Mouse (Mus musculus) inflammation-experienced regulatory T-cells, adult 6 months (primary cell): ENCODE measurements around the gene Sbpl. TPM values are rescaled to one million over a fixed set of nuclear protein-coding genes. Genes with fewer than 3 reads are reported as not detected.
A peak's percentile ranks its signal among the peaks of the same experiment; 100 is the strongest.
"Not testable (repeated sequence)": the region's sequence is repeated elsewhere in the genome, so short reads cannot be mapped to it uniquely, and the experiment has no call there.

Source experiments
- ATAC-seq: one replicate; pipeline ENCODE4 v1.8.0; 2017
- polyA plus RNA-seq, 3 experiments: library from polyadenylated mRNA; unstranded; fragments of 100-300 nt; shearing (Covaris generic); gene quantifications; one replicate each; pipeline ENCODE4 v1.2.1; 2017

Gene Sbpl
- polyA plus RNA-seq, 3 experiments from 2014 or later, result not detected

- ATAC-seq, result peak; percentile 85
Observed at GRCm38 (mm10) chr17:23960084-23960738, 5.1 kb upstream of the Sbpl start.

DNA sequence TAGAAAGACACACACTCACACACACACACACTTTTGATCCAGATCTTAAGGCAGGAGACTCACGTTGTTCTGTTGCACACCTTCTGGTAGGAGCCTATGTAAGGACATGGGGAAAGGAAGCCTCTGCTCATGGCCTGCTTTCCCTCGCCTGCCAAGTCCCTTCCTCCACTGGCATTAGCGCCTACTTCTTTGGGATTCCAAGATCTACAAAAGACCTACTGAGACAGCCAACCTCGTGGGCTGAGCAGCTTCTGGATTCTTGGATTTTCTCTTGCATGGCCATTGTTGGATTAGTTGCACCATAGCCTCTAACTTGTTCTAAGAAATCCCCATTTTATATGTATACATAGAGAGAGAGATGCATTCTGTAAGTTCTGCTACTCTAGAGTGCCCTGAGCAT, 4.2 kb downstream of the Sbpl start:
- not testable (repeated sequence) for ATAC-seq

DNA sequence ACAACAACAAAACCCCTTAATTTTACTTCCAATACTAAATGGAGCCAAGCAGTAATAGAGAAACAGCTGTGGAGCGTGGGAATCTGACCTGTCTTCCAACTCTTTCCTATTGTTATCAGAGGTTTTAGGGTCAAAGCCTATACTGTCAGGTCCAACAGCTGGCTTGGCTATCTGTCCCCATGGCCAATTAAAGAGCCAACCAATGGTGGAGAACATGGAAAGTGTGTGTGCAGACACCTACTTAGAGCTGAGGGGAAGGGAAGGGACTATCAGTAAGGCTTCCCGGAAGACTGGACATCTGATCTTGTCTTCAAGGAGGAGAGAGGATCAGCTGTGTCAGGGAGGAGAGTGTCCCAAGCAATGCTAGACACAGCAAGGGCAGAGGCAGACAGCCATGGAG, 6.0 kb downstream of the Sbpl start:
- ATAC-seq, result no peak

DNA sequence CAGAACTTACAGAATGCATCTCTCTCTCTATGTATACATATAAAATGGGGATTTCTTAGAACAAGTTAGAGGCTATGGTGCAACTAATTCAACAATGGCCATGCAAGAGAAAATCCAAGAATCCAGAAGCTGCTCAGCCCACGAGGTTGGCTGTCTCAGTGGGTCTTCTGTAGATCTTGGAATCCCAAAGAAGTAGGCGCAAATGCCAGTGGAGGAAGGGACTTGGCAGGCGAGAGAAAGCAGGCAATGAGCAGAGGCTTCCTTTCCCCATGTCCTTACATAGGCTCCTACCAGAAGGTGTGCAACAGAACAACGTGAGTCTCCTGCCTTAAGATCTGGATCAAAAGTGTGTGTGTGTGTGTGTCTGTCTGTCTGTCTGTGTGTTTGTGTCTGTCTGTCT, 7.6 kb downstream of the Sbpl start:
- not testable (repeated sequence) for ATAC-seq

DNA sequence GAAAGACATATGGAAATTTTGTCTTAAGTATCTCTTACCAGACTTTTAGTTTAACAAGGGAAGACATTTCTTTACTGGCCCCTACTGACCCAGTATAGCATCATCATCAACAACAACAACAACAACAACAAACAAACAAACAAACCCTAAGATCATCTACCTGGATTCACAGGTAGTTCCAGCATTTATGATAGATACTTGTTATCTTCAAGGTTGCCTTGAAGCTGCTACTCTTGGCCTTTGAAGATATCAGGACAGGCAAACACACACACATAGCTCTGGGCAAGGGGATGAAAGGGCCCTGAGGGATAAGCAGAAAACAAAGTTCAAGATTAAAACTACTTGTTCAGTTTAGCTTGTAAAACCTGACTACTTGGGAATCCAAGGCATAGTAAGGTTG, 13.7 kb downstream of the Sbpl start, which contains the start of gene Sbp:
TSS of gene Sbp (plus strand) at position 301 of the 400 bp plus-strand sequence.
- no peak for ATAC-seq

GRCm38 (mm10) chr17:23931157-23931556, 23.9 kb downstream of the Sbpl start:
- ATAC-seq, result no peak

DNA sequence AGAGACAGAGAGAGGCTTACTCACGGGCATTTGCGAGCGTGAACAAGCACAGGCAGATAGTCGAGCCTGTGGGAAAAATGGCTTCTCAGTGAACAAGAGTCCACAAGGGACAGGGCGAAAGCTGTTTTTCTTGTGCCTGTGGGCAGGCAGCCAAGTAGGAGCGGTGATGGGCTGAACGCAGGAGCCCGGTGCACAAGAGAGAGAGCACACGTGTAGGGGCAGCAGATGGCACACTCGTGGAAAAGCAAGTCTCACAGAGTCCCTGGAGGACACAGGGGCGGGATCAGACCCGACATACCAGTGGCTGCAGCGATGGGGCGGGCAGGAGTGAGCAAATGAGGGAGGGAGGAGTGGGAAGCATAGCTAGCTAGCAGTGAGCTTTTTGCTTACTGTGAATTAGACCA, 30.0 kb downstream of the Sbpl start:
- ATAC-seq, result peak; percentile 64

- peak; percentile 95 for ATAC-seq
Observed at GRCm38 (mm10) chr17:23924531-23925007, 30.5 kb downstream of the Sbpl start.

GRCm38 (mm10) chr17:23917158-23917557, 37.9 kb downstream of the Sbpl start, which contains the start of gene Dcpp3:
TSS of gene Dcpp3 (plus strand) at chr17:23917458.
- ATAC-seq, result not testable (repeated sequence)

Other genes starting within 250 kb of the Sbpl start
- gene 1520401A03Rik, start 232.5 kb downstream of the Sbpl start, polyA plus RNA-seq, result not detected
- gene Pkmyt1, start 228.9 kb downstream of the Sbpl start, polyA plus RNA-seq, result 10 to 100 TPM in 2 of 3 experiments, 1 to 10 TPM in 1; 7.5 to 18.5 (median 11.3) TPM
- gene Paqr4, start 214.4 kb downstream of the Sbpl start, polyA plus RNA-seq, result 1 to 10 TPM; 1.3 to 7.2 (median 2.5) TPM
- gene Kremen2, start 209.4 kb downstream of the Sbpl start, polyA plus RNA-seq, result 1 to 10 TPM in 2 of 3 experiments, under 1 TPM in 1; 0.78 to 3.2 (median 1.1) TPM
- gene Flywch1, start 183.7 kb downstream of the Sbpl start, polyA plus RNA-seq, result 10 to 100 TPM; 13.2 to 15.6 (median 13.7) TPM
- gene Flywch2, start 169.2 kb downstream of the Sbpl start, polyA plus RNA-seq, result 1 to 10 TPM; 1.3 to 3.1 (median 2.3) TPM
- gene Srrm2, start 164.7 kb downstream of the Sbpl start, polyA plus RNA-seq, result 100 to 1,000 TPM; 271 to 328 (median 302) TPM
- 100 to 1,000 TPM; 674 to 762 (median 707) TPM for gene Elob, start 126.1 kb downstream of the Sbpl start, polyA plus RNA-seq
- gene Prss33, start 119.2 kb downstream of the Sbpl start, polyA plus RNA-seq, result 1 to 10 TPM in 2 of 3 experiments, not detected in 1; 1.3 to 1.6 TPM
- 1 to 10 TPM in 1 of 3 experiments, under 1 TPM in 1, not detected in 1; 0.34 to 1.1 TPM for gene Prss32, start 111.4 kb downstream of the Sbpl start, polyA plus RNA-seq
- gene Prss41, start 111.1 kb downstream of the Sbpl start, polyA plus RNA-seq, result 10 to 100 TPM in 2 of 3 experiments, 1 to 10 TPM in 1; 3.9 to 19.1 (median 13.6) TPM
- gene Prss21, start 87.2 kb downstream of the Sbpl start, polyA plus RNA-seq, result not detected
- gene Dcpp1, start 74.4 kb downstream of the Sbpl start, polyA plus RNA-seq, result not detected
- not detected for gene Dcpp2, start 74.4 kb downstream of the Sbpl start, polyA plus RNA-seq
- gene Dcpp3, start 37.8 kb downstream of the Sbpl start, polyA plus RNA-seq, result not detected
- not detected for gene Sbp, start 13.6 kb downstream of the Sbpl start, polyA plus RNA-seq
- 1 to 10 TPM in 1 of 3 experiments, not detected in 2; 2.4 TPM for gene Prss30, start 25.3 kb upstream of the Sbpl start, polyA plus RNA-seq
- not detected for gene Prss22, start 42.8 kb upstream of the Sbpl start, polyA plus RNA-seq
- under 1 TPM in 1 of 3 experiments, not detected in 2; 0.36 TPM for gene Prss27, start 82.9 kb upstream of the Sbpl start, polyA plus RNA-seq
- gene Kctd5, start 118.2 kb upstream of the Sbpl start, polyA plus RNA-seq, result 1 to 10 TPM; 4.3 to 6.5 (median 6.3) TPM
- gene Pdpk1, start 195.7 kb upstream of the Sbpl start, polyA plus RNA-seq, result 10 to 100 TPM; 34.1 to 47.4 (median 39.7) TPM
- 10 to 100 TPM; 21.6 to 30.0 (median 29.7) TPM for gene Amdhd2, start 208.5 kb upstream of the Sbpl start, polyA plus RNA-seq
- gene Atp6v0c, start 214.4 kb upstream of the Sbpl start, polyA plus RNA-seq, result 100 to 1,000 TPM; 164 to 208 (median 177) TPM